Mouse (Mus musculus) gastrocnemius, adult 8-10 months (tissue): ENCODE results near the gene Prdm15. TPM values are rescaled to one million over a fixed set of nuclear protein-coding genes. Genes with fewer than 3 reads are reported as not detected.
A peak's percentile ranks its signal among the peaks of the same experiment; 100 is the strongest.

Source experiments
- DNase-seq, 2 experiments: peaks; one replicate each; pipeline ENCODE4 v3.0.0; 2022; ENCODE audit warnings: low spot score in 2 of 2
- total RNA-seq, 4 experiments: library from RNA; stranded (reverse); gene quantifications; 2 replicates each; pipeline ENCODE4 v1.2.4; 2022

Gene Prdm15
- 1 to 10 TPM; 6.1 to 9.7 (median 7.1) TPM for total RNA-seq

DNA sequence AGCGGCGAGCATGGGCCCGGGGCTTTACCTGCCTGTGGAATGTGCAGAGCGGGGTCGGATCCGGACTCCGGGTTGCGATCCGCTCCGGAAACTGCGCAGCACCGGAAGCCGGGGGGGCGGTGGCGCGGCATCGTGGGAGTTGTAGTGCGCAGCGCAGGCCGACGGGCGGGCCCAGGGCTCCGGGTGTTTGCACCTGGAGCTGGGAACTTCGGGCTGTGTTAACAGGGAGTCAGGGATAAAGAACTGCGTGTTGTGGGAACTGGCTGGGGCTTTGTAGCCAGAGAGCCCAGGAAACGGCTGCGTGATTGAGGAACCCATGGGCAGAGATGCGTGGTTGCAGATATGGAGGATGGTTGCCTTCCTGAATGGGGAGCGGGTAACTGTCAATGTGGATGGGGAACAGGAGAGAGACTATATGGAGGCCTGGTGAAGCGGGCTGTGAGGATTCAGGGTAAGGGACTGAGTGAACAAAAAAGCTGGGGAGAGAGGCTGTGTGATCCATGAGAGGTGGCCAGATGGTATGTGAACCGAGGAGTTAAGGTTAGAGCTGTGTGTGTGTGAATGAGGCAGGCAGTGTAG is at the start of gene Prdm15:
TSS of gene Prdm15 (minus strand) at position 110 of the 579 bp plus-strand sequence.
- peak; percentile 78 to 80 for DNase-seq

DNA sequence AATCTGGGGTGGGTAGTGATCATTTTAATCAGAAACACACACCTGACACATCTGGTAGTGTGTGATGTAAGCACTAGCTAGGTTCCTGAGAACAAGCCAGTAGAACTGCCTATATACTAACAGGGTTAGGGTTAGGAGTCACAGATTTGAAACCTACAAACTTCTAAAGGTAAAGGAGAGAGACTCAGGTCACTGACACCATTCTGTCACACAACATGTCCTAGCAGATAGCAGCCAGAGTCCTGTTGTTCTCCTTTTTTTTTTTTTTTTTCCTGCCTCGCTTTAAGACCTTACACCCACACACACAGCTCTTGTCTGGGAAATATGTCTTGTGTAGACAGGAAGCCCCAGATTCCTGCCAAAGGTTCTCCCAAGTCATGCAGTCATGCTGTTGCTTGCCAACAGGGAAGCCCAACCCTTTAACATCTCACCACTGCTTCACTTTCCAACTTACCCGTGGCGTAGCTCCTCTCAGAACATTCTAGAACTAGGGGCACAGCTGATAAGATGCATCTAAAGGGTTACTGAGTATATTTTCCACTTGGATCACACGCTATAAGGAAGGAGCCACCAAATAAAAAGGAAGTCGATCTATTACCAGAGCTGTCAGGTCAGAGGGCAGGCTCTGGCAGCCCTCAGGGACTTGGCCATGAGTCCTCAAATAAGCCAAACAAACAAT is 45.8 kb upstream of the Prdm15 start:
- DNase-seq, result peak; percentile 56 to 58

DNA sequence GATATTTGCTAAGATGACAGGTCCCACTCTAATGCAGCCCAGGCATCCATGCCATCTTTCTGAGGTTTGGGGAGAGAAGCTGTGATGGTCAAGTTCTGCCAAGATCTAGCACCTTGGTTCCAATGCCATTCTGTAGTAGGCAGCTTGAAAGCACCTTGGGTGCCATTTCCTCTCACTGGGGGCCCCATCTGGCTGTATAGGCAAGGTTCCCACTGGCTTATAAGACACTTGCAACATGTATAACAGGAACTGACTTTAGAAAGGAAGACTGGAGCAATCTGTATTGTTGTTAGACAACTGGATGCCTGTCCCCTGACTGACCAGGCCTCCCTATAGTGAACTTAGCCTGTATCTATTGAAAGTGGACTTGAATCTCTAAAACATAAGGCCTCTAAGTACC is 36.1 kb upstream of the Prdm15 start:
- DNase-seq, result no peak

DNA sequence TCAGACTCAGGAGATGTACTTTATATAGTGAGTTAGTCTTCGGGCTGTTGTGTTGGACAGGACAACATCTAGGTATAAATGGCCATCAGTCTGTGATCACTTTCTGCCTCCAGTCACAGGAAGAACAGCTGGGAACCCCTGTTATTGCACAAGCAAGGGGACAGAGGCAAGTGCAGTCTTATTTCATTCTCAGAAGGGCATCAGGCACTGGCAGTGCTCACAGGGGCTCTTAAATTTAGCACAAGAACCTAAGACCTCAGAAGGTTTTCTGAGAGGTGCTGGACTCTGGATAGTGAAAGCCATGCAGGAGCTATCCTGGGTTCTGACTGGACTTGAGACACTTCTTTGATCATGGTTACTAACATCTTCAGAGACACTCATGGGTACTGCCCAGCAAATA is 32.0 kb upstream of the Prdm15 start:
- DNase-seq, result no peak

DNA sequence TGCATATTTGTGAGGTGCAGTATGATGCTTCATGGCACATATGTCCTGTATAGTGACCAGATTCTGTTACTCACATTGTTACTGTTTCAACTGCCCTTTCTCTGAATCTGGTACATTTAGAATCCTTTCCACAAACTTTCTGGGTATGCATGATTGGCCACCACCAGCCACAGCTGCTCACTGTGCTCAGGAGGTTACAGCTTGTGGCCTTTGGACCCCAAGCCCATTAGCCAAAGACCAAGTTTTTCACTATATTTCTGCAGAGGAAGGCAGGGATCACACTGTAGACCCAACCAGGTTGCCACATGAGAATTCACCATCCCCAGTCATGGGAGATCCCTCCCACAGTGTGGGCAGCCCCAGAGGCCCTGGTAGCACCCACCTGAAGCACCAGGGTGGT is 31.2 kb upstream of the Prdm15 start:
- no peak for DNase-seq

DNA sequence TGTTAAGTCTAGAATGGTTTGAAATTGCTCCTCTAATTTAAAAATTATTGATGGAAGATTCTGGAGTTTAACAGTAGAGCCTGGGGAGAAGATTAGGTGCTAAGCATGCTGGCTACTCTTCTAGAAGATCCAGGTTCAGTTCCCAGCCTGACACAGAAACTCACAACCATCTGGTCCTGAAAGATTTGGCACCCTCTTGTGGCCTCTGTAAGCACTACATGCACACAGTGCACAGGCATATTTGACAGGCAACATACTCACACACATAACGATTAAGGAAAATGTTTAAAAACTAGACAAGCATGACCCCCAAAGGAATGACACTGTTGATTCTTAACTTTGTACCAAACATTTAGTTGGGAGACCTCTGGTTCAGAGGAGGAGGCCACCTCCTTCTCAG is 27.5 kb upstream of the Prdm15 start:
- DNase-seq, result no peak

DNA sequence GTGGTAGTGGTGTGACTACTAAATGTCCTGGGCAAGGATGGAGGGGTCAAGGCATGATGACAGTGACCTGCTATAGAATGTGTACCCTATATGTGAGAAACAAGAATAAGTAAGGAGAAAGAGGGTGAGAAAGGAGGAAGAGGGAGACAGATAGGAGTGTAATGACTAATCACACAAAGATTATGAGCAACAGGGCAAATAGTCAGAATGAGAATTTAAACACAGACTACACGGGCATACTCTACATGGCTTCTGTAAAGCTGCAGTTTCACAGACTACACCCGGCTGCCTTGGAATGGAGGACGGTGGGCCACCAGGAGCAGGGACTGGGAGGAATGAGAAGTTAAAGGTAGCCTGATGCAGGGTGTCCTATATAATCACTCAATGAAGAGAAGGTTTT is 25.9 kb upstream of the Prdm15 start:
- DNase-seq, result no peak

DNA sequence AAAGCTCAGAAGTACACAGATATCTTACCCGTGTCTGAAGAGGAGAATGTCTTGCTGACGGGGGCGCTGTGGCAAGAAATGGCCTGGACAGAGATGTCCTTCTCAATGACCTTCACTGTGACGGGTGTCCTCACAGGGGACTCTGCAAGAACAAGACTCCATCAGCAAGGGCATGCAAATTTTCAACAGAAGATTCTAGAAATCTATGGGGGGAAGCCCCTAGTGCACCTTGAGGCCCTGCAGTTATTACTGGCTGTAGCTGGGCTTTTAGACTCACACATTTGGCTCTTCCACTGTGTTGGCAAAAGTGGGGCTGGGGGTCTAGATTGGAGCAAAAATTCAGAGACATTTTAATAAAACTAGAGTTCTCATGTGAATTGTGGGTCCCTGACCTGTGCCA is 23.5 kb upstream of the Prdm15 start:
- DNase-seq, result no peak

DNA sequence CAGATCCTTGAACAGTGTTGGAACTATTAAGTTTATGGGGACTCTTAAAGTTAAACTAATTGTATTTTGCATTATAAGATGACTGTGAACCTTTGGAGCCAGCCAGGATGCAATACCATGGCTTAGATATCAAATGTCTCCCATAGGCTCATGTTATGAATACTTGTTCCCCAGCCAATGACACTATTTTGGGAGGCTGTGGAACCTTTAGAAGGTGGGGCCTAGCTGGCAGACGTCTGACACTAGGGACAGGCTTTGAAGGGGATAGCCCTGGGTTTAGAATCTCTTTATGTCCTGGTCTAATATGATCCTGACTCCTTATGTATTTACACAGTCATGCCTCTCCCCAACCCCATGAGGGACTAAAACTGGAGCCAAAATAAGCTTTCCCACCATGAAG is 22.7 kb upstream of the Prdm15 start:
- no peak for DNase-seq

DNA sequence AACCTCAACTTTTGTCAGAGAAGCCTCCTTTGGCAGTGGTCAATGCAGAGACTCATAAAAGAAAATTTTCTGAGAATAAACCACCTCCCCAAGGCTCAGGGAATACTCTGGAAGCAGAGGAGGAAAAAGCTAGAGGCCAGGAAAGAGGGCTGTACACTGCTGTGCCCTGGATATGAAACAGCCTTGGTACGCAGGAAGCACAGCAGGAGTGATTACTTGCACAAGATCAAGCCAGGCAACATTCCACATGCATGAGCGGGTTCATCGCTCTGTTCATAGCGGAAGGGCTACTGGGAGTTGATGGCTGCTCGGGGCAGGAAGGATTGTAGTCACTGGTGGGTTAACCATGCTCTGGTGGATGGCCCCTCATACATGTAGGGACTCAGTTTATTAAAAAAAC is 21.0 kb upstream of the Prdm15 start:
- DNase-seq, result no peak

DNA sequence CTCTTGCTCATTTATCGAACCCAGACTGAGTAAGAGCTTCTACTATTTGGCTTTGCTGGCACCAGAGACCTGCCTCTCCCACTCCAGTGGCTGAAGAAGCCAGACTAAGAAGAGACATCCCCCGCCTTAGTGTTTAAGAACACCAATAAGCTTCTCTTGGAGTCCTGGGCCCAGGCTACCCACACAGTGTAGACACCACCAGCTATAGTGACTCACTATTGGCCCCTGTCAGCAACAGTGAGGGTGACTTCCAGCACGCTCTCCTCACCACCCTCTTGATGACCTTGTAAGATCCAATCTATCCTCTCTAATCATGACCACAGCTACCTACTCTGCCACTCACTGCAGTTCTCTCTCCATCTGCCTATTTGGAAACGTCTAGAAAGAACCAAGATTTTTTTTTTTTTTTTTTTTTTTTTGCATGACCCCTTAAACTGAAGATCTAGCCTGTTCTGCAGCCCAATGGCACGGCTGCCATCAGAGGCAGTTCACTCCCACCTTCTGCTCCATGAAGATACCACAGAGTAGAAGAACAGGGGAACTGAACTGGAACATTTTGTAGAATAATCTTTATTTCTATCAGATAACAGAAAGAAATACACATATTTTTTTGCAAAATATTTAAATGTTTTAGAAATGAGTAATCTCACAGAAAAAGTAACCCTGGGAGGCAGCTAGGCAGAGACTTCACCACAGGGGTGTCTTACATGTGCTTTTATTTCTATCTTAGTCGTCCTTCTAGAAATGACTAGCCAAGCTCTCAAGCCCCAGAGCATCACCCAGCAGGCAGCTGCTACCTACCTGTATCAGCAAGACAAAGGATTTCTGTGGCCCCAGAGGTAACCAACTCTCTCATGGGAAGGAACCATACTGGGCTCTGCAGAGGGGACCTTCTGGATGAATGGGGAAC is 17.8 kb upstream of the Prdm15 start:
- no peak for DNase-seq

DNA sequence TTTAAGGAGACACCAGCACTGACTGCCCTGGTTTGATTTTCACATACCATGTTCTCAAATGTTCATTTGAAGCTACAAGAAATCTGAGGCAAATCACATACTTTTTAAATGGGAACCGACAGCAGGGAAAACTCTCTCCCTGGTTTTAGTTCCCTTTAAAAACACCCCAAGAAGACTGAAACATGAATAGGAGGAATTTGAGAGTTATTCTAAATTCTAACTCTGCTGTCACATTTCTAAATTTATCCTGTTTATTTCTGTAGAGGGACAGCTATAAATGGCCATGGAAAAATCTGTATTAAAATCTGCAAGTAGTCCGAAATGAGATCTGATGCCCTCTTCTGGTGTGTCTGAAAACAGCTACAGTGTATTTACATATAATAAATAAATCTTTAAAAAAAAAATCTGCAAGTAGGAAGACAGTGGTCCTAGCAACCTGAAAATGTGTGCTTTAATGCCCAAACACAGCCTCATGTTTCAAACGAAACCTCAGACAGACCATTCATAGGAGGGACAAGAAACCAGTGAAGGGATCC is 12.3 kb upstream of the Prdm15 start:
- DNase-seq, result no peak

DNA sequence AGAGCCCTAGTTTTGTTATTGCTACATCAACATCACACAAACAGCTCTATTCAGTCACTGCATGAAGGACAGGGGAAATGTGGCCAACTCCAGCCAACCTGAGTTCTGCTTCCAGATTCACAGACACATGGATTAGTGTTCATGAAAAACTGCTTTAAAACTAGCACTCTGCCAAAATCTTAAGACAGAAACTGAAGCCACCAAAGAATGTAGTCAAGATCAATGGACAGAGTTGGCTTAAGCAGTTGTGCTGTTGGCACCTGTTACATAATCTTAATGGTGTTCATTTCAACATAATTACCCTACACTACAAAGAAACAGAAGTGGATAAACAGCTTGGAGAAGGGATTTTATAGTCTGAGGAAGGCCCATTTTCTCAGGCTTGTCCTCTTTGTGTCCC is 4.4 kb upstream of the Prdm15 start:
- DNase-seq, result no peak

DNA sequence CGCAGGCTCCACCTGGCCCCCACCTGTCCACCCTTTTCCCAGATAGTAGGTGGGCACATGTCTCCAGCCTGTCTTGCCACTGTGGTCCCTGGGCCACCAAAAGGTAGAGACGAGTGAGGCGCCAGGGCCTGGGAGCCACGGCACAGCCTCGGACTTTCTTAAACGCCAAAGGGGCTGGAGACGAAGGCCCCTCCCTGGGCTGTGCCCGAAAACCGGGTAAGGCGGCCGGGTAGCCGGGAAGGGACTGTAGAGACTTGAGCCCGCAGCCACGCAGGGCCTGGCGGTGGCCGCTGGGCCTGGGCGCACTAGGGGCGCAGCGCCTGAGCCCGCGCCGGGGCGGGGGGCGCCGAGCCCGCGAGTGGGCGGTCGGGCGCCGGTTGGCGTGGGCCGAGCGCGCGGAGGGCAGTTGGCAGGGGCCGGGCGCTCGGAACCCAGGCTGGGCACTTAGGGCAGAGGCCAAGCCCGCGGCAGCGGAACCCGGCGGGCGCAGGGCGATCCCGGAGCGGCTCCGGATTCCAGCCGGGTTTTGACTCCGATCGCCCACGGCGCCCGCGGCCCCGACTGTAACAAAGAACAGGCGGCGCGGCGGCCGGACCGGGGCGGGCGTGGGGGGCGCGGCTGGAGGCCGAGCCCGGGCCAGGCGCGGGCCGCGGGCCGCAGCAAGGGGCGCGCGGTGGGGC is 449 bp downstream of the Prdm15 start:
- DNase-seq, result peak; percentile 84 to 86

DNA sequence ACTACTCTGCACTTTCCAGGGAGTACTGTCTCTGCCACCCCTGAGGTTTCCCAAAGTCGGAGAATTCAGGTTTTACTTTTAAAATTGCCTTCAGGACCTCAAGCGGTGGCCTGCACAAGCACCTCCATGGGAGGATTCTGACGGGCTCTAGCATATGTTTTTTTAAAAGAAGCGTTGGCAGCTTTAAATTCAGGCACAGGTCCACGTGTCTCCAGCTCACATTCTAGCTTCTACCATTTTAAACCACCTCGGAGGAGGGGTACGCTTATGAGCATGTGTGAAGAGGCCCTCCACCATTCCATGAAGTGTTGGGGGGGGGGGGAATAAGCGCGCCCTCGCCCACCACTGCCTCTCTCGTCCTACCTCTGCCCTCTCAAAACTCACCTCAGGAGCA is 986 bp downstream of the Prdm15 start:
- no peak for DNase-seq

DNA sequence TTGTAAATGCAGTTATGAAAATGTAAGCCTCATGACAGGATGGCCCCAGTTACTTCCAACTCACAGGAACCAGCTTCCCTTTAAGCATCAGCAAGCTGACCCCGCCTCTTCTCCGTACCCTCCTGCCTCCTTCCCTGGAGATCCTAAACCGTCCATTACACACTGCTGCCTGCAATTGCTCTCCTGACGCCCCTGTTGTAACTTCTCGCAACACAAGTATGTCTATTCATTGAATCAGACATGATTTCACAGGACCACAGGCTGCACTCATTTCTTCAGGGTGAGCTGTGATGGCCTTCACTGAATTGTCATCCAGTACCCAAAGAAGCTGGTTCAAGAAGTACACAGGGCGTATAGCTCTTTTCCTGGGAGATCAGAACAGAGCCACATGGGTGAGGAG is 2.8 kb downstream of the Prdm15 start:
- no peak for DNase-seq

DNA sequence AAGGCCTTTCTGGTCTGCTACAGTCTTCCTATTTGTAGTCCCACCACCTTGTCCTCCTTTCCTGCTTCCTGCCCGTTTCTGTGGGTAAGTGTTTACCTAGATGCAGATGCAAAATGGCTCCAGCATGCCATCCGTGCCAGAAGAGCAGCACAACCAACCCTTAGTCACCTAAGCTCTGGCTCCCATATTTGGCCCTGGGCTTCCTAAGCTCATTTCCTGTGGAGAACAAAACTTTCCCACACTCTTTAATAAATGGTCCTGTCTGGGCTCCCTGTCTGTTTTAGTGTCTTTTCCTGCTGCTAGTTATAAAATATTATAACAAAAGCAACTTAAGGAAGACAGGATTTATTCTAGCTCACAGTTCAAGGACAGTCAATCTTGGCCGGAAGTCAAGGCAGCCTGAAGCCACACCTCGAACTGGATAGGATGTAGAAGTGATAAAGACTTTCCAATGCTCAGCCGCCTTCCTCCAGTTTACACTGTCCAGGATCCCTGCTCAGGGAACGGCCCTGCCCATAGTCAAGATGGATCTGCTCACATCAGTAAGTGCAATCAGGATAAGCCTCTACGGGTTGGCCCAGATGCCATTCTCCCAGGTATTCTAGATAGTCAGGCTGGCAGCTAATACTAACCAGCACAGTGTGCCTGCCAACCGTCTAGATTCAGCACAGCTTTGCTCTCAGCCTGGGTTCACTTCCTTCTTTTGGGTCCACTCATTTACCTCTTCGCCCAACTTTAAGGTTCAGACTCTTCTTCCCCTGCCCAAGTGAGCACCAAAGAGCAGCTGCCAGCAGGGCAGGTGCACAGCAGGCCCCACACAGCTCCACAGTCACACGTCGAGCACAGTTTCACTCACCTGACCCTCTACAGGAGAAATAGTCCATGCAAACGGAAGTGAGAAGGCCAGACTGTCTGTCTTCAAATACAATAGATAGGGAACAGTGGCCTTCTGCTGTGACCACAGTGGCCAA is 6.4 kb downstream of the Prdm15 start:
- DNase-seq, result no peak

DNA sequence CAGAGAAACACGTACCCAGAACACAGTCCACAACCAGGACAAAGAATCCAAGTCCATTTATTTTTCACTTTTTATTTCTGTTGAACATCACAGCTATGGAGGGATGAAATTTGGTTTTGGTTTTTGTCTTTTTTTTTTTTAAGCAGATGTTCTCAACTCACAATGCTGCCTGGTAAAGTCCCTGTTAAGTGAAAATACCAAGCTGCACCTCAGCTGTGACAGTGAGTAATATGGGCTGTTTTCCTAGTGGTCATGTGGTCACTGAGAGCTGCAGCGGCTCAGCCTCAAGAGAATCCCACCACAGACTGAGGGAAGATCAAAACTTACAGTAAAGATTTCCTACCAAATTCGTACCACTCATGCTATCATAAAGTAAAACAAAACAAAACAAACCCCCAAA is 19.5 kb downstream of the Prdm15 start:
- no peak for DNase-seq

DNA sequence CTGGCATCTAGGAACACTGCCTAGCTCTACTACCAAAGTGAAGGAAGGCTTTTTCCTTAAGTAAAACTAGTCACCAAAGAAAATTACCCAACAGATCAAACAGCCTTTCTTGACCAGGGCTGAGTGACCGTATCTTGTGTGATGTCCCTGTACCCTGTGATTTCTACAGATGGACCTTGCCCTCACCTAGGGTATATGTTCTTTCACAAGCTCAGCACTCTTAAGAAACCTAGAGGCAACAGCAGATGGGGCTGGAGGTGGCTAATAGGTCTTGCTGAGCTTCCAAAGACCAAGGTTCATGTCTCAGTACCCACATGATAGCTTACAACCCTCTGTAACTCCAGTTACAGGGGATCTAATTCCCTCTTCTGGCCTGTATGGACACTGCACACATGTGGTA is 23.4 kb downstream of the Prdm15 start:
- no peak for DNase-seq

DNA sequence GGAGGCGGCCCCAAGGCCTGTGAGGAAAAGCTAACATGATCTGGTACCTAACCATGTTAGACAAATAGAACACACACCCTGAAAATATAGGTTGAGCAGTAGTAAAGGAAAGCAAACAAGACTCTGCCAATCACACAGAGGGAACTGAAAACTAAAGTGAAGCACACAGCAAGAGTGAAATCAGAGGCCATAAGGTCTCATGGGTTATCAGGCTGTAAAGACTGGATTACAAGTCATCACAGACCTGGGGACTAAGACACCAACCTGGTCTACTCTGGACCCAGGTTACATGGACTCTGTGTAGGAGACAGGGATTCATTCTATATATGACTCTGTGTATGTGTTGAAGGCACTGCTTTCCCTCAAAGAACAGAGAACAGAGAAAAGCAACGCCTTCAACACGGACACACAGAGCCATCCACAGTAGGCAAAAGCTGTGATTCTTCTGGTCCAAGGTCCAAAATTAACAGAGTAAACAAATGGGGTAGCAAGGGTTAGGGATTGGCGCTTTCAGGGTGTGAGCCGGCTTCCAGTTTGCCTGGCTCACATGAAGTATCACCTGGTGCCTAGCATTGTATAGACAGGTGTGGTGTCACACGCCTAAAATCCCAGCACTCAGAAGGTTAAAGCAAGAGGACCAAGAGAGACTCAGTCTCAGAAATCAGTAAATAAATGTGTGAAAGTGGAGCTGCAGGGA is 28.2 kb downstream of the Prdm15 start:
- DNase-seq, result no peak
